Mouse (Mus musculus) kidney, adult 2 months (tissue): Measurements from ENCODE around the gene Lonrf3.

Experiments
- CTCF ChIP-seq: fragments of 200-500 bp; conservative IDR thresholded peaks from 2 replicates; pipeline ENCODE4 v1.5.1; 2011; ENCODE audit warnings: low read depth, mild to moderate bottlenecking, control low read depth, low read length, moderate library complexity, mixed read lengths; ENCODE audit not compliant: insufficient read depth, insufficient read length
- POLR2A ChIP-seq: fragments of 200-500 bp; IDR thresholded peaks from one replicate; pipeline ENCODE4 v1.6.1; 2011; ENCODE audit warnings: low read depth, low read length, control low read depth

DNA sequence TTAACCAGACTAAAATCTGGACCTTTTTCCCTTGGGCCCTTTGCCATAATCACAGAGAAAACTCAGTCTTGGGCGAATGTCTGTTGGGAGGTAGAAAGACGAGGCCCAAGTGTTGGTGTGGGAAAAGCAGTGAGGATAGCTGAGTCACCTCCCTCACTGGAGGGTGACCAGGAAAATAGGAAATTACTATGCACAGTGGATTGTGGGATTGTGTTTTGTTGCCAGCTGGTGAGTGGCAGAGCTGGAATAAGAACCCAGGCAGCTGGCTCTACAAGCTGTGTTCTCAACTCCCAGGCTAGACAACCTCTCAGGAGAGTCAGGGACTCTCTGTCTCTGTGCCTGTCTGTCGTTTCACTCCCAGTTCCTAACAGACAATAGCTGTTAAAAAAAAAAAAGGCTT lies 61.8 kb downstream of the Lonrf3 start:
- TF ChIP-seq POLR2A: no peak
- no peak for TF ChIP-seq CTCF
